Mouse (Mus musculus) embryo, embryonic 9.5 days (tissue): ENCODE data around the gene Msrb3.

Experiments used
- DNase-seq: peaks from one replicate; pipeline ENCODE4 v3.0.0-alpha.2; 2017; ENCODE audit errors: extremely low spot score

Msrb3 gene

DNA sequence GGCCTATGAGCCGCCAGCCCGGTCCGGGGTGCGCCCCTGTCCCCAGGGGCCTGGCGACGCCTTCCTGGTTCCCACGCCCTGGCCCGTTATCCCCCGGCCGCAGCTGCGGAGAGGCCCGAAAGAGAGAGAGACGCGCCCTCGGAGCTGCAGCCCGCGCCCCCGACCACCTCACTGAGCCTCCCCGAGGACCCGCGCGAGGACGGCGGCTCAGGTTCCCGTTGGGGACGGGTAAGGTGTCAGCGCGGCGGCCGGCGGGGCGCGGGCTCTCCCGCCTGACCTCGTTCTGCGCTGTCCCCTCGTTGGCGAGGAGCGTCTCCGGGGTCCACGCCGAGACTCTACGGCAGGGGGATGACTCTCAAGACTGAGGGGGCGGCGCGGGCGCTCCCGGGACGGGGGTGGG is 544 bp downstream of the Msrb3 start:
- no peak for DNase-seq

DNA sequence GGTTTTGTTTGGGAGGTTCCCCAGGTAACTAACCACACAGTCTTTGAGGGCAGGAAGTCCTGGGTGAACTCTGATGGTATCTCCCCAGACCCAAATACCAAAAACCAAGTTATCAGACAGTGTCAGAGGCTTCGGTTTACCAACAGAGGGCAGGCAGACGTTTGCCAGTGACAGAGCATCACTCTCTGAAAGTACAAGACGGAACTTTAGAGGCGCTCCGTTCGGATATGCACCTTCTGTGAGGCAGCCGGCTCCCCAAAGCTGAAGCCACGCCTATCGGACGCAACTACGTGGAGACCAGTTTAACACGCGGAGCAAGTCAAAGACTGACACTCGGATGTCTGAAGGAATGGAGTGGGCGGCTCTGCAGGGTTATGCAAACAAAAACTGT is 3.0 kb downstream of the Msrb3 start:
- DNase-seq = no peak

DNA sequence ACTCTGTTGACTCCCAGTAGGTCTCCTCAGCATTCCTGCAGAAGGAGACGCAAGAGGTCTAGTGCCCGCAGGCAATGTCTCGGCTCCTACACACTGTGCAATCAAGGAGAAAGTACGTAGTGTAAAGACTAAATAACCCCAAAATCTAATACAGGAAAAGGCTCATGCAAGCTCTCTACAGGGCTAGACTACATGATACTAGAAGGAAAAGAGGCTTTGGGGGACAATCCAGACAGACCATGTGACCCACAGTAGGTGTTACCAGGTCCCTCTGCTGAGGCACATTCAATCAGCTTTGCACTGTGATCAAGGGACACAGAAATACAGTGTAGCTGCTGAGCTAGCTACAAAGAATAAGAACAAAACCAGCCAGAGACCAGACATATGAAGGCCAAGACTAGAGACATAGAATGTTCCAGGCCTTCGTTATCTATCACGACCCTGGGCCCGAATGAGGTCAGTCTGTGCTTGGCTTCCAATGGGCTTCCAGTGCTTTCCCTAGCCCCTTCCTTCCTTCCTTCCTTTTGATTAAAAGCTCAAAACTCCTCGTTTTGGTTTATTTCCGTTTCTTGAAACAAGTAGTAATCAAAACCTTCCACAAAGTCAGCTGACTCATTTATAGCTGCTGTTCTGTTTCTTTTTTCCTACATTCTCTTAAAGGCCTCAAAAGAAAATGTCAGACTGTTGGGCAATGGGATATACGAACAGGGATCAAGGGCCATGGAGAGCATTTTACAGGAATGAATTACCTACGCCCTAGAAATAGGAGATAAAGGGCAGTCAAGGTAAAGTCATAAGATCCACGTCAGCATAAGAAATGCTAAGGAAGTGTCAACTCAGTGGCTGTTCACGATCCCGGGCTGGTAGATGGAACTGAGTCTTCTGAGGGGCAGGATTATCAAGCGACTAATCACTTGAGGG is 3.7 kb downstream of the Msrb3 start:
- DNase-seq = no peak

DNA sequence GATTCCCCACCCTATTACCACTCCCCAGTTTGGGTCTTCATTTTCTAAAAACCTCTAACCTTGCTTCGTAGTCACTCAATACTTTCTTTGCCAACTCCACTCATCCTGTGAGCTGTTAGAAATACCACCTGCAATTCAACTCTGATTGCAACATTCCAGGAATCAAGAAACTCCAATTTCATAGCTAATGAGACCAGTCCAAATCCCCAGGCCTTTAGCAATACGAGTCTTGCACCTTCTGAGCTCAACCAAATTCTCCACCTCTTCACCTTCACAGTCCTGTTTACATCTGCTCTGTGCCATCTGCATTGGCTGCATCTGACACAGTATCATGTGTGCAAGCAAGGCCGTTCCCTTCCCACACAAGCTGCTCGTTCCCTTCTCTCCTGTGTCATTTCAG is 5.0 kb downstream of the Msrb3 start:
- no peak for DNase-seq

DNA sequence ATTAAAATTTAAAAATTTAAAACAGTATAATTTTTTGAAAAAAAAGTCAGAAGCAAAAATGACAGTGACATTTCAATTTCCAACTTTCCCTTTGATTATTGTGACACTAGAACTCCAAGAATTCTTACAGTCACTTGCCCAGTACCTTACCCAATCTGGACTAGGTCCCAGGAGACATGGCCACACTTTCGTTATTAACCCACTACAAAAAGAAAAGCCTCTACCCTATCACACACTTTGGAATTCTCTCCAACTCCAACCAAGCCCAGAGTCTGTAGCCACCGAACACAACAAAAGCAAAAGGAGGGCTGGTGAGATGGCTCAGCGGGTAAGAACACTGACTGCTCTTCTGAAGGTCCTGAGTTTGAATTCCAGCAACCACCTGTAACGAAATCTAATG is 7.8 kb downstream of the Msrb3 start:
- no peak for DNase-seq

DNA sequence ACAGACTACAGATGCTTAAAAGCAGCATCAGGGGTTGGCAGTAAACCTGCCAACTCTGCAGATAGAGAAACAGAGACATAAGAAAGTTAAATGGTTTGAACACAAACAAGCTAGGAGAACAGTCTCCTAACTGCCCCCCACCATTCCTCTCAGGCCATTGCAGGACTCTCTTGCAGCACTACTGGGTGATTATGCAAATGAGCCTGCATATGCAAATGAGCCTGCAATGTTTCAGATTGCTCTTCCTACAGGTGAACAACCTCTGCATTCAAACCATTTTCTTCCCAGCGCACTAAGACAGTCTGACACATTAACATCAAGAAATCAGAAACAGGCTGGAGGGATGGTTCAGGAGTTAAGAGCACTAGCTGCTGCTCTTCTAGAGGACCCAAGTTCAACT is 8.3 kb downstream of the Msrb3 start:
- DNase-seq = no peak

DNA sequence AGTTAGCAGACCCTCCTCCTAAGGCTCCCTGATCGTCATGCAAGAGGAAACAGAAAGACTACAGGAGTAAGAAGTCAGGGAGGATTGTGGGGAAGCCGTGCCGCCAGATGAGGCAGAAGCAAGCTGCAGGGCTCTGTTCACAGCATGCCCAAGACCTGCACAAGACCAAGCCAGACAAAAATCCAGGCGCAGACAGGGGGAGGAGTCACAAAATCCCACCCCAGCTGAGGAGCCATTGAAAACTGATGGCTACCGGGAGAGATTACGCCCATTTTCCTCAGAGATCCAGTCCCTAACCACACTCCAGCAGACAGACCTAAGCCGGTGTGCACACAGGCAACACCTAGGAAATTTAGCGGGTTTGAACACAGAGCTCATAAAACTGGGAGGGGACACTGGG is 10.4 kb downstream of the Msrb3 start:
- DNase-seq = no peak

DNA sequence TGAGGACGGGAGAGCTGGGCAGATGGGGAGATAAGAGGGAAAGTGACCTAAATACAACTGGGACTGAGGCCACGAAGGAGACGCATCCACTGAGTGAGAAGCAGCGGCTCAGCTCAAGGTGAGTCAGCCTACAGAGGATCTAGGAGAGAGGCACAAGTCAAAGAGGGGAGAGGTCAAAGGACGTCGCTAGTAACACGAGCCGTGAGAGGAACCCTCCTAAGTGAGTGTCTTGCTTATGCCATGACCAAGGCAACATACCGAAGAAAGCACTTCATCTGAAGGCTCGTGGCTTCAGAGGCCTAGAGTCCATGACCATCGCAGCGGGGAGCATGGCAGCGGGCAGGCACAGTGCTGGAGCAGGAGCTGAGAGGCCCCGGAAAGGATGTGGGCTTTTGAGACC is 14.7 kb downstream of the Msrb3 start:
- no peak for DNase-seq

DNA sequence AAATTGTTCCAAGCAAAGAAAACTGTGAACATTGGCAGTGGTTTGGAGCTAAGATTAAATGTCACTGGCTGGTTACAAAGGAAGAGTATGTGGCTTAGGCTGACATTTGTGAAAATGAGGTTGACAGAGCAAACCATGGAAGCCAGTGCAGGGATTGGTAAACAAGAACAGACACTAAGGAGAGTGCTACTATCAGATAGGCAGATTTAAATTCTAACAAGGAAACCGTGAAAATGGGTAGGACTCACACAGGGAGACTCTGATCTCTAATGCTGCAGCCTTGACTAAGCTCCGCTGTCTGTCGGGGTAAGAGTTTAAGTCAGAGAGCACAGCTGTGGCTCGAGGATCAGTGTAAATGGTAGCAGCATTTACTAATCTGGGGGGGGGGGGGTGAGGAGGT is 15.2 kb downstream of the Msrb3 start:
- no peak for DNase-seq

DNA sequence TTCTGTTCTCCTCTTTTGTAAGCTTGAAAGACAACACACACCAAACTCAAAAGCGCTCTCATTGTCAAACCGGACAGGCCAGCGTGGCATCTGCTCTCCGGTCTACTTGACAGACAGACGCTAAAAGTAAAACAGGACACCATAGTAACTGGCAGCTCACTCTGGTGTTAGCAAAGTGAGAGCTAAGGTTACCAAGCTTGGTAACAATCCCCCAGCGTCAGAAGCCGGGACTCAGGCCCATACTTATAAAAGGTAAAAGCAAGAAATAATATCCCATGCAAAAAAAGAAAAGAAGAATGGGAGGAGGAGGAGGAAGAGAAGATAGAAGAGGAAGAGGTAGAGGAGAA is 15.9 kb downstream of the Msrb3 start:
- no peak for DNase-seq

DNA sequence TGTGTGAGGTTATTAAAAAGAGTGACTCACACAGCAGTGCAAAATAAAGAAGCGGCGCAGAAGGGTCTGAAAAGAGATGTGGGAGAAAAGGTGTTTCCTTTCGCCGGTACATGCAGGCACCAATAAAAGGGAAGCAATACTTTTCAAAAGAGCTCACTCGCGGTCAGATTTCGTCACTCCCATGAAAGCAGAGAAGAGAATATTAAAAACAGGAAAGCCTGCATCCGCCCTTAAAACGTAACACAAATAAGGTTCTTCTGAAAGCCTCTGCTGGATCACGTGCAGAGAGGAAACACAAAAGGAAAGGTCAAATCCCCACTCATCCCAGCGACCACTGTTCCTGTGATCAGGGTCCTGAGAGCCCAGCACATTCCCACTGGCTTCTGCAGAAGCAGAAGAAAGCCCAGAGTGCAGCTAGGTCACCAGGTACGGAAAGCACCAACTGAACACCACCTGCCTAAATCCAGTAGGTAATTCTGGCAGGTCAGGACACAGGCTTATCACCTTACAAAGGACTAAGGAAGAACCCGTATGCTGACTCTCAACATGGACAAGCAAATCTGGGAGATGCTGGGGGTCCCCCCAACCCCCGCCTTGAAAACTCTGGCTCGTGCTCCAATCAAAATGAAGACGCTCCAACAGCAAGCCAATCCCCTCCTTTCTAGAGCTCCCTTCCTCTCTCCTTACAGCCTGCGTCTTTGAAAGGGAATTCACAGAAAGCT is 16.4 kb downstream of the Msrb3 start:
- DNase-seq = peak; percentile 78

DNA sequence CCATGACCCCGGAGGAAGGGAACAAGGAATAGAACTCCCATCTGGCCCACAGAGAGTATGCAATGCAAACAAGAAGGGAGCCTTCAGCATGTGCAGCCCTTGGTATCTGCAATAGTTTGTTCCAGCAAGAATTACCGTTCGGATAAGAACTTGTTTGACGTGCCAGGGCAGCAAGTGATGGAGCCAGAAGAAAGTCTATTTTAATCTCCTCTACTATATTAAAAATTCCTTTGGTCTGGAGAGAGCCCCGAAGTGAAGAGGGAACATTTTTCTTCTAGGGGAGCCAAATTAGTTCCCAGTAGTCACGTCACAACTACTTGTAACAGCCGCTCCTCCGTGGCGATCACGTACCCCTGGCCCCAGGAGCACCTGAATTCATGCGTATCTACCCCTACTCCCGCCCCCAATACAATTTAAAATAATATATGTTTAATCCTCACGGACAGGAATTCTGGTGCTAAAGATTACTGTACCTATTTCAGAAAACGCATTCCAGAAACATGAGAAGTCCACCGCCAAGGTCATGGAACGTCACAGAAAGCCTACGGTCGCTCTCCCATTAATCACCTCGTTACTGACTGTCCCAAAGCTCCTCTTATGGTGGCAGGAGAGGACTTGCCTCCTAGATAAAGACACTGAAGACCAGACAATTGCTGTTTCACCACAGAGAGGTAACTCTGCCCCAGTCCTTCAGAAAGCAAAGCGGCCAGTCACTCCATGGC is 22.2 kb downstream of the Msrb3 start:
- DNase-seq = no peak

DNA sequence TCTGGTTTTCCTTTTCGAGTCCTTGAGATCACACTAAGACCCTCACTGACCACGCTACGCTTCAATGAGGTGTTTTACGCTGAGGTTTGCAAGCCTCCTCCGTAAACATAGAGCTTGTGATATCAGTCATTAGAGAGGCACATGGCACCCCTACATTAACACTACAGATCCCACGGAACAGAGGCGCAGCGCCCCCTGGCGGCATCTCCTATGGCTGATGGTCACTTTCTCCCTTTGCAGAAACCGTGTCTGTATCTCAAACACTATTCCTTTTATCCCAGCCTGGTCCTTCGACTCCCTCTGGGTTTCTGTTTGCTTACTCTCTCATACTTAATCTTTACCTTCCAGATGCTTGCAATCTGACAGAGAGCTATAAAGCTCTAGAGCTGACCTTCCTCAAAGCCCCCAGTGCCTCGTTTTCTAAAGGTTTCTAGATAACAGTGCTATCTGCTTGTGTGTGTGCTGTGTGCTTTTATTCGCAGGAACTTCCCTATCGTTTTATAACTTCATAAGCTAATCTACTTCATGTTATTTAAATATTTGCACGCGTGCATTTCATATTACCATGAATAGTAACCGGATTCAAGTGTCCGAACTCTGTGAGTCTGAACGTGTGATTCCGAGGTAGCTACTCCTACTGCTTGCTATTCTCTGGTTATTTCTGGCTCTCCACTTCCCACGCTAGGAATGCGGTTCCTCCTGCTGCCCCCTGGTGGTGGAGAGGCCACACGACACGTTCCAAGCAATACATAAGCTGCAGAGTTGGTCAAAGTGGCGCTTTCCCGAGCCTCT is 23.0 kb downstream of the Msrb3 start:
- DNase-seq = peak; percentile 89

DNA sequence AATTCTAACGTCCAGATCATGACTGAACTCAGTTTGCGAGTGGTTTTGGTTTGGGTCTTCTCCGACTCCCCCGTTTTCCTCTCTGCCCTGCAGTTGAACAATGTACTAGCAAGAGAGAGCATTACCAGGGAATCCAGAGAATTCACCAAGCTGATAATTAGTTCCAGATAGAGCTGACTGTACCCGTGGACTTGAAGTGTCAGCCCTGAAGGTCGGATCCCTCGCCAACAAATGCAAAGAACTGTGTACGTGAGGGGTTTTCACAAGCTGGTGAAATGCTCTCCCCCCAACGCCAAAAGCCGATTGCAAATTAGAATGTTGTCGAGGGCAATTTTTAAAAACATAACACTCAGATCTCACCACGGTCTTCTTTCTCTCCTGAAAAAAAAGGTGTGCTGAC is 24.6 kb downstream of the Msrb3 start:
- DNase-seq = no peak

DNA sequence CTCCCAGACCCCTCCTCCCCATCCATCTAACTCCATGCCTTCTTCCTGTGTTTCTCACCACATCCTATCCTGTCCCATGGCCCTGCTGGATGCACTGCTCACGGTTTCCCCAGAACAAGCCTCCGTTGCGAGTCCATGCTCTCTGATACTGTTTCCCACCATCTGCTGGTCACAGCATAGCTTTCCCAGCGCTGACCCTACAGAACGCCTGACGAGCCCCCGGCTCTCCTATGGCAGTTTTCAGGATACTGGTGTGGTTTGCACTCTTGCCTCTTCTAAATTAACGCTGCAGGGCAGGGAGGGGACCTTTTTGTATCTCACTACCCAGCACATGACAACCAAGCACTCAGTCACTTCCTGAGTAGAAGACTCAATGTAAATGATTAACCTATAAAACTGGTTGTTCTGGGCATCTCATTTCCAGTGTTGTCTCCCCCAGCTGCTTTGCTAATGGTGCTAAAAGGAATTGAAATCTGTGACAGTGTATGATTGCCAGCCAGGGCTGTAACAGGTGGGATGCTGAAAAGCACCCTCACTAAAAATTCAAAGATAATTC is 25.2 kb downstream of the Msrb3 start:
- no peak for DNase-seq

DNA sequence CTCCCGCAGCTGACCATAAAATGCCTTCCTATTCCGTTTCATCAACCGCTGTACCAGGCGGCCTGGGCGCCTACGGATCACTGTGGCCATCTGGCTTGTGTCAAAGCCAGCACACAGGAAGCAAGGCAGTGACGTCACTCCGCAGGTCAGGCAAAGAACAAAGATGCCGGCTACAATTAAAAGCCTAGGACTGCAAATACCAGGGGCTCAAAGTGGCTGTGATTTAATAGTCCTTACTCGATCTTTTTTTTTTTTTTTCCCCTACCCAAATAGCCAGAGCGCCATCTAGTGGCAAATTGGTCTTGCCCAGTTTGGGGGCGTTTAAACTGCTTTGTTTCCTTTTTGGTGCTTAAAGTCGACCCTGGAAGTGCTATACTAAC is 26.4 kb downstream of the Msrb3 start:
- peak; percentile 79 for DNase-seq

DNA sequence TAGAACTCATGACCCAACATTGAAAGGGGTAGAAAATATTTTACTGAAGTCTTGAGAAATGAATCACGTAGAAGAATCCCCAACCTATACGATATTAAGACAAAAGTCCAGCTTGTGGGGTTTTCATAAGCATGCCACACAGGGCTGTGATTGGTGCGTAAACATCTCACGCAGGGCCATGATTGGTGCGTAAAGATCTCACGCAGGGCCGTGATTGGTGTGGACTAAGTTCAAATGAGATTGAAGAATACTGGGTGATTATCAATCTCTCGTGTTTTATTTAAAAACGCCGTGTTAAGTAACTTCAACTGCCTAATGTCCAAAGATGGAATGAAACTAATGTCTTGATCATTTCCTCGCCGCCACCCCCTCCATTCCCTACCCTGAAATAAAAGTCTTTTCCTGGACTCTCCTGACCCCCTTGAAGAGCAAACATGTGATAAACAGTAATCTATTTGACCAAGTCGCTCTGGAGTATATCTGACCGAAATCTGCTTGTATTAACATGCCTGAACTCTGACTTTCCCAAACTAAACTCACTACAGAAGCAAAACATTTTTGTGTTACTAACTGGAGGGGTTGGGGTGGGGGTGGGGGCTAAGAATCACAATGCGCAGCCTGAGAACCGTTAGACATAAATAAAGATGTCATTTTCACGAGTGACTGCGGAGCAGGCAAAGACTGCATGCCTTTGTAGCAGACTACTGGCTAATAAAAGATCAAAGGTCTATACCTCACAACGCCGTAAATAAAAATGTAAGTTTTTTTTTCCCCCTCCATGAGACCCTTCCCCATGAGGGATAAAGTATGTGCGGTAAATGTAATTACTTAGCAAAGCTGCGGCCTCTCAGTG is 27.0 kb downstream of the Msrb3 start:
- no peak for DNase-seq

DNA sequence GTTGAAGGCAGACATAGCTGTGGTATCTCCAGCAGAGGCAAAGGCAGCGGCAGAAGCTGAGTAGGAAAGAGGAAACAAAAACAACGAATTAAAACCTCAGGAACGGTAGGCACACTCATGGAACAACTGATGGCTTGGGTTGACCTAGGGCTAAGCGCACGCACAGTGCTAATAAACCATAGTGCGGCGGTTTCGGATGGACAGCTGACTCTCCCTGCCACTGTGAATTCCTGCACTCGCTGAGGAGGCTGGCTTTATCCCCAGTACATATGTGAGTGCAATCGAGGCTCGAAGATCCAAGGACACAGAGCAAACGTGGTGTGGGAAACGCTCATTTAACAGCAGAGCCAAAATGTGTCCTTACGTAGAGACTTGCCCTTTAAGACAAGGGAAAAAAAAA is 27.8 kb downstream of the Msrb3 start:
- no peak for DNase-seq

DNA sequence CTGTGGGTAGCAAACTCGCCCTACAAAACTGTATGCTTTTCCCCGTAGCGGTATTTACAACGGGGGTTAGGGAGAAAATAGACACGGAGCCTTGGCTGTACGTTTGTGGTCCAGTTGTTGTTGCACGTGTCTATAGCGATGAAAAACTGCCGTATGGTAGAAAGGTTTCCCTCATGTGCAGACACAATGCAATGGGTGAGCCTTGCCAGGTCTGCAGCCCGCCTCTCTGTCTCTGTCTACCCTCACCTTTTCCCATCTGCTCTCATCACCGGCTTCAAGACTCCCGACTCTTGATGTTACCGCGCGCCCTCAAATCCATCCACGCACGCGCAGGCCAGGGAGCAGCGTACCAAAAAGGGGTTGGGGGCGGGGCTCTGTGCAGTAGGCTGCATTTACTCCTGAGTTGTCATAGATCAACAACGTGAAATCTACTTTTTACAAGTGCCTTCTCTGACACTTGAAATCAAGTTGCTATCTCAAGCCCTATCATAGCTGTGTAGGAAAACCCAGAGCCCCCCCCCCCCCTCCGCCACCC is 29.6 kb downstream of the Msrb3 start:
- DNase-seq = no peak

DNA sequence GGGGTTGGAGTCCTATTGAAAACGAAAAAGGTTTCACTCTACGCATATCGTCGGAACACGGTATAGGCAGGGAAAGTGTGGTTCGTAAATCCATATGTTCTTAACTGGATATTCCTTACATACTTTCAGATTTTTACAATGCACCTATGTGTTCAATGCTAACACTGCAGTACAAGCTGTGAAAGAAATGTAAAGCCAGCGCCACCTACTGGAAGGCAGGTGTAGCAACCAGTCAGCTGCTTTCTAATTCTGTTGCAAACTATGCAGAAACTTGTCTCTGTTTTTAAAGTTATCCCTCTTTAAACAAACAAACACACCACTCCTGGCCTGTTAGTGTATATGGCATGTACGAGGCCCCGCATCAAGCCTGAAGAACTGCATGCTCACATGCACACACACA is 34.5 kb downstream of the Msrb3 start:
- DNase-seq = peak; percentile 61
